Mouse (Mus musculus) kidney, adult 2 months (tissue): ENCODE measurements around the gene Lelp1. TPM values are rescaled to one million over a fixed set of nuclear protein-coding genes. Genes with fewer than 3 reads are reported as not detected.

Source experiments
- DNase-seq: peaks from one replicate; pipeline ENCODE4 v3.0.0; 2021
- H3K27ac ChIP-seq: fragments of 200-500 bp; 2 replicates; pipeline ENCODE4 v1.5.1; 2012; ENCODE audit warnings: low read depth, low read length, control low read depth, inconsistent platforms; ENCODE audit not compliant: insufficient read depth
- H3K27me3 ChIP-seq: fragments of 200-500 bp; replicated peaks from 2 replicates; pipeline ENCODE4 v1.6.1; 2012; ENCODE audit warnings: mild to moderate bottlenecking, moderate library complexity, low read length, inconsistent platforms; ENCODE audit not compliant: control insufficient read depth, insufficient read depth
- H3K36me3 ChIP-seq: fragments of 200-500 bp; 2 replicates; pipeline ENCODE4 v1.6.1; 2012; ENCODE audit warnings: mild to moderate bottlenecking, moderate library complexity, low read length, inconsistent platforms; ENCODE audit not compliant: control insufficient read depth, insufficient read depth
- H3K4me1 ChIP-seq: fragments of 200-500 bp; 2 replicates; pipeline ENCODE4 v1.6.1; 2011; ENCODE audit warnings: low read length; ENCODE audit not compliant: control insufficient read depth, insufficient read depth
- H3K4me3 ChIP-seq: fragments of 200-500 bp; 2 replicates; pipeline ENCODE4 v1.5.1; 2011; ENCODE audit warnings: mild to moderate bottlenecking, low read depth, low read length, control low read depth; ENCODE audit not compliant: insufficient read depth
- CTCF ChIP-seq: fragments of 200-500 bp; conservative IDR thresholded peaks from 2 replicates; pipeline ENCODE4 v1.5.1; 2011; ENCODE audit warnings: low read depth, mild to moderate bottlenecking, control low read depth, low read length, moderate library complexity, mixed read lengths; ENCODE audit not compliant: insufficient read depth, insufficient read length
- POLR2A ChIP-seq: fragments of 200-500 bp; IDR thresholded peaks from one replicate; pipeline ENCODE4 v1.6.1; 2011; ENCODE audit warnings: low read depth, low read length, control low read depth
- WGBS: fragments of 180-500 bp; shearing (Covaris S2); methylation state at CpG from one replicate; pipeline ENCODE4 v1.1.7; 2018; 5-methylcytosine and 5-hydroxymethylcytosine counted together
- polyA plus RNA-seq: library from polyadenylated mRNA; depleted of rRNA; stranded (reverse); fragments of >200 nt; gene quantifications from 2 replicates; pipeline ENCODE4 v1.2.3, GENCODE M21; 2012; rRNA removed

Lelp1 gene
- polyA plus RNA-seq, 1 experiment: not detected

DNA sequence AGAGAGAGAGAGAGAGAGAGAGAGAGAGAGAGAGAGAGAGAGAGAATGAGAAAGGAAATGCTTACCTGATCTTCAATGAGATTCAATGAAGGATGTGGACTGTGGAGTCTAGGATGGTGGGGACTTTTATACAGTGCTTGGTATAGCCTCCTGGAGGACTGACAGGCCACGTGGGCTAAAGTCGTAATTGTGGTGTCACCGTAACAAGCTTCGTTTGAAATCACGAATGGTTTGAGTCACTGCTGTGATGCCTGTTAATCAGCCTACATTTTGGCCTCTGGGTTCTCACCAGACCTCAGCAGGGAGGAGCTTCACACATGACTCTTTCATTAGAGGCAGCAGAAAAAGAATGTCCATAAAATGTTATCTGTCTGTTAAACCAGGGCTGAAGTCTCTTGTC, 18.7 kb downstream of the Lelp1 start, which contains the start of gene Prr9:
Gene Prr9 (minus strand): TSS at position 101 of the 400 bp plus-strand sequence.
- H3K4me3 ChIP-seq: no peak within 1 kb of the TSS
- no peak within 1 kb of the TSS for H3K27ac ChIP-seq
- DNase-seq: no peak
- H3K36me3 ChIP-seq: no peaks in the 10 kb centered on the region
- TF ChIP-seq POLR2A: no peak
- no peak for TF ChIP-seq CTCF
- 71% methylated on average over 5 of the region's 5 CpGs for WGBS
- no peaks in the 10 kb centered on the region for H3K27me3 ChIP-seq
- H3K4me1 ChIP-seq: no peaks in the 10 kb centered on the region

DNA sequence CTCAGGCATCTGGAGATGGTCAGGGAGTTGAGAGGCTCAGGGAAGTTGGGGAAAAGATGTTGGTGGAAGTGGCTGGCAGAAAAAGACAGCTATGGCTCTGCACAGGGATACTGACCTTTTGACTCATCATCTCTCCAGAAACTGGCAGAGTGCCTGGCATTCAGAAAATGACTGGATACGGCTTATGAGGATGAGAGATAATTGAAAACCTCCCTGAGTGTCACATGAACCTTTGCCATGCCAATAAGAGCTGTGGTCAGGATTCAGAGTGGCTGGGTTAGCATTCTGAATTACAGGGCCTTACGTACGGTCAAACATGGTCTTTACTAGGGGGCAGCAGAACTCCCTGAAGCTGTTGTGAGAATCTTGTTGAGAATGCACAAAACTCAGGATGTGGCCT, 21.6 kb downstream of the Lelp1 start:
- no peak overlapping the region for H3K27ac ChIP-seq
- no peaks in the 10 kb centered on the region for H3K27me3 ChIP-seq
- no peaks in the 10 kb centered on the region for H3K4me1 ChIP-seq
- 73% methylated on average over 3 of the region's 3 CpGs for WGBS
- H3K36me3 ChIP-seq: no peaks in the 10 kb centered on the region
- TF ChIP-seq CTCF (no peak), POLR2A (no peak)
- DNase-seq: no peak
- no peak overlapping the region for H3K4me3 ChIP-seq

DNA sequence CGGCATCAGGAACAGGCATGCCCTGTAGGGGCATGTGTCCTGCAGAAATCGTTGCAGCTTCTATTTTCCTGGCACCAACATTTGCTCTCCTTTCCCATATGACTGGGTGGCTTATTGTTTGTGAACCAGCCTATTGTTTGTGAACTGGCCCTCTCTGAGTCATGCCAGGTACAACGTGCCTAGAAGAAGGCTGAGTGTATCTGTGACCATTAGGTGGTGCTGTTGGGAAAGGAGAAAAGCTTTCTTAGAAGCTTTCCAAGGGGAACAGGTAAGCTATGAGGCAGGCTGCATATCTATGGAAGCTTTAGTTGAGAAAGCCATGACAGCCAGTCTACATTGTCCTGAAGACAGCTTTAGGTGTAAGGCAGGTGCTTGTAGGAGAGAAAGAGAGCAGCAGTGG, 24.6 kb downstream of the Lelp1 start:
- Histone ChIP-seq H3K36me3 (no peaks in the 10 kb centered on the region), H3K4me3 (no peak overlapping the region), H3K27ac (no peak overlapping the region), H3K27me3 (no peaks in the 10 kb centered on the region), H3K4me1 (no peaks in the 10 kb centered on the region)
- DNase-seq: peak; percentile 33
- TF ChIP-seq CTCF (peak; percentile 44; the same call in 1 of the 2 replicates), POLR2A (no peak)
- WGBS: 35% methylated on average over 3 of the region's 3 CpGs

DNA sequence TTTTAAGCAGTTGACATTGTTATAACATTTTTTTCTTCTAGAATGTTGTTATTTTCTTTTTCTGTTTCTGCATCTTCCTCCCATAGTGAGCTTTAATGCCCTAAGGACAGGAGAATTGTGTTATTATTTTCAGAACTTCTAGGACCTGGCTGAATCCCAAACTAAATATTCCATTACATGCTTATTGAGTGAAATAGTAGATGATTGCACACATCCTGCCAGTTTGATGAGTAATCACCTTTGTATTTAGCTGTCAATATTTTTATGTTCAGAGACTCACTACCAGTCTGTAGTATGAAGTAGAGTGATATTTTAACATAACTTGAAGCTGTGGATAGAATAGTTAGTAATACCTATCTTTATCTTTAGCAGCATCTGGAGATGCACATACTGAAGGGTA, 31.0 kb downstream of the Lelp1 start:
- no peak overlapping the region for H3K27ac ChIP-seq
- no peaks in the 10 kb centered on the region for H3K36me3 ChIP-seq
- H3K27me3 ChIP-seq: no peaks in the 10 kb centered on the region
- H3K4me3 ChIP-seq: no peak overlapping the region
- no peak for DNase-seq
- TF ChIP-seq POLR2A: no peak
- TF ChIP-seq CTCF: no peak
- no peaks in the 10 kb centered on the region for H3K4me1 ChIP-seq

DNA sequence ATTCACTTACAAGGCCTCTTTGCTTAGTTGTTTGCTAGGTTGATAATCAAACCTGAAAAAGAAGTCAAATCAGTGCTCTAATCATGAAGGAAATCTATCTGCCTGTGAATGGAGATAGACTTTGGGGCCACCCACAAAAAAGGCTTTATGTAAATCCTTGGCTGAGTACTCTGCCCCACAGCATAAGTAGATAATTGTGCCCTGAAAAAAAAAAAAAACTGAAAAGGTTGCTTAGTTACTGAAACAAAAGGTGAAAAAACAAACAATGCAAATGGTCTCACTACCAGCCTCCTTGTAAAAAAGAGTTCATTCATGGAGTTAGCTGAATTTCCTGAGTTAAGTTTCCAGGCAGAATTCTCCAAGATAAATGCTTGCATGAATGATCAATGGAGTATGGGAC, 31.8 kb downstream of the Lelp1 start:
- Histone ChIP-seq H3K27me3 (no peaks in the 10 kb centered on the region), H3K4me1 (no peaks in the 10 kb centered on the region), H3K4me3 (no peak overlapping the region), H3K36me3 (no peaks in the 10 kb centered on the region), H3K27ac (no peak overlapping the region)
- no peak for DNase-seq
- no peak for TF ChIP-seq CTCF
- TF ChIP-seq POLR2A: no peak

DNA sequence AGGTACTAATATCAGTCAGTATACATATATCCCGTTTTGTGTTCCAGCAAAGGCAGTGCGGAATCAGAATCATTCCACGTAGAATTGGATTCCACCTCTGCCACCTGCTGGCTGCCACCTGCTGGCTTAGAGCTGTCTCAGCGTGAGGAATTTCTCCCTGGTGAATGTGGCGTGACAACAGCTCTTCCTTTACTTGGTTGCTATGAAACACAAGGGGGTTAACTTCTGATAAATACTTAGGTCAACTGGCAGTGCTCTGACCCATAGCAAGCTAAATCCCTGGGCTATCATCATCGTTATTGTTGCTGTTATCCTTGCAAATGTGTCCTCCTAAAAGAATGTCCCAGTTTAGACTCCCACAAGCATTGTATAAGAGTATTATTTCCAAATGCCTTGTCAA, 36.0 kb downstream of the Lelp1 start:
- Histone ChIP-seq H3K36me3 (no peaks in the 10 kb centered on the region), H3K27ac (no peak overlapping the region), H3K4me3 (no peak overlapping the region), H3K27me3 (no peaks in the 10 kb centered on the region), H3K4me1 (no peaks in the 10 kb centered on the region)
- peak; percentile 86 for TF ChIP-seq CTCF
- no peak for TF ChIP-seq POLR2A
- DNase-seq: peak; percentile 53
- WGBS: 7% methylated on average over 6 of the region's 6 CpGs

Other genes starting within 250 kb of the Lelp1 start
- gene Pglyrp3, start 128.2 kb downstream of the Lelp1 start, polyA plus RNA-seq: not detected in 2 replicates
- 0.17 and 0.19 TPM in 2 replicates for gene Lor, start 59.6 kb downstream of the Lelp1 start, polyA plus RNA-seq
- gene Prr9, start 18.8 kb downstream of the Lelp1 start, polyA plus RNA-seq: not detected in 2 replicates
- 0.62 and 0.66 TPM in 2 replicates for gene Sprr2a1, start 73.1 kb upstream of the Lelp1 start, polyA plus RNA-seq
- gene Sprr2a2, start 73.2 kb upstream of the Lelp1 start, polyA plus RNA-seq: 83.9 and 143 TPM in 2 replicates
- 4.7 and 6.1 TPM in 2 replicates for gene Sprr2a3, start 142.7 kb upstream of the Lelp1 start, polyA plus RNA-seq
- gene Sprr2b, start 173.9 kb upstream of the Lelp1 start, polyA plus RNA-seq: not detected in 2 replicates
- gene Sprr2d, start 196.4 kb upstream of the Lelp1 start, polyA plus RNA-seq: not detected in 2 replicates
- not detected in 2 replicates for gene Sprr2e, start 209.4 kb upstream of the Lelp1 start, polyA plus RNA-seq
- gene Sprr2f, start 222.4 kb upstream of the Lelp1 start, polyA plus RNA-seq: 0.25 and 0.54 TPM in 2 replicates
- not detected in 2 replicates for gene Sprr2h, start 242.9 kb upstream of the Lelp1 start, polyA plus RNA-seq